Mouse (Mus musculus) embryonic fibroblast, embryonic 13.5 days (primary cell): ENCODE data around the gene Myo1c.
"Not testable (repeated sequence)": the region's sequence is repeated elsewhere in the genome, so short reads cannot be mapped to it uniquely, and the experiment has no call there.

Source experiments
- CTCF ChIP-seq: IDR thresholded peaks from 2 replicates; pipeline ENCODE4 v1.5.1; 2011; ENCODE audit warnings: mild to moderate bottlenecking, control low read depth, low read length, moderate library complexity, borderline replicate concordance; ENCODE audit not compliant: insufficient read depth
- POLR2A ChIP-seq: IDR thresholded peaks from 2 replicates; pipeline ENCODE4 v1.6.1; 2011; ENCODE audit warnings: low read depth, mild to moderate bottlenecking, control low read depth, low read length, moderate library complexity

- not testable (repeated sequence) for TF ChIP-seq CTCF, POLR2A
Observed at GRCm38 (mm10) chr11:75697464-75697863, 47.2 kb downstream of the Myo1c start.
